Mouse (Mus musculus): ENCODE measurements at regions not wholly inside any gene's neighbourhood (a gene's known extent, or its start where the extent isn't known, plus 50 kb on each side); places are given as distances from the start of the nearest gene placed in this dataset.

- TF ChIP-seq GATA1 (IDR thresholded peaks at IDR 0.05; ENCODE audit: borderline replicate concordance, low read length) (no peak), FLI1 (IDR thresholded peaks at IDR 0.05; ENCODE audit: low read length) (no peak)
Measured at GRCm38 (mm10) chr12:74762284-74762683, 414.8 kb downstream of the Kcnh5 start.
